Mouse (Mus musculus) CD8-positive naive resting alpha-beta T cell, adult 2 months (primary cell): ENCODE results near the gene Hapln1.

Experiments used
- DNase-seq, 2 experiments: peaks; one replicate each; pipeline ENCODE4 v3.0.0; 2022; ENCODE audit warnings: low read depth in 2 of 2, low spot score in 2 of 2

Hapln1 gene

DNA sequence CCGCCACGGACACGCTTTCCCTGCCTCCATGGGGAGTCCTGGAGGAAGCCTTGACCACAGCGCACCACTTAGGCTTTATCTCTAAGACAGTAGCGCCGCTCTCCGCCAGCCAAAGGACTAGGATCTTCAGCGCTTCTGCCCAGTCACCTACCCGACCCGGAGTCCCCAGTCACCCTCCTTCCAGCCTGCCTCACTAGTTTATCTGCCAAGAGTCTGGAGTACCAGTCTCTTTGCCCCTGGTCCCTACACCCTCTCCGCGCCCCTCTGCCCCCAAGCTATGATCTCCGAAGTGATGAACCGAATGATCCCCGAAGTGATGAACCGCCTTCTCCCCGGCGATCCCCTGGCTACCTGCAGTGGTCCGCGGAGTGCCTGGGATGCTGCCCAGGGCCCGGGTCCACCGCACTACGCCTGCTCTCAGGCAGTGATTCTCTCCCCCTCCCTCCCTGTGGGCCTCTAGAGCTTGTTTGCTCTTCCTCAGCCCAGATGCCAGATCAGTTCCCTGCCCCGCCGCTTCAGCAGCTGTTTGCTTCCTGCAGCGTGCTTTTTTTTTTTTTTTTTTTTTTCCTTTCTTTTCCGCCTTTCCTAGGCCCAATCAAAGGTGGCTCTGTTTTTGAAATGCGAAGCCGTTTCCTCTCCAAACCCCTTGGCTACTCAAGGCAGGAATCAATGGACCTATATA is at the start of gene Hapln1:
Gene Hapln1 (plus strand): TSS at position 592 of the 682 bp plus-strand sequence.
- no peak for DNase-seq

GRCm38 (mm10) chr13:89493169-89493568 is 46.4 kb upstream of the Hapln1 start:
- no peak for DNase-seq

DNA sequence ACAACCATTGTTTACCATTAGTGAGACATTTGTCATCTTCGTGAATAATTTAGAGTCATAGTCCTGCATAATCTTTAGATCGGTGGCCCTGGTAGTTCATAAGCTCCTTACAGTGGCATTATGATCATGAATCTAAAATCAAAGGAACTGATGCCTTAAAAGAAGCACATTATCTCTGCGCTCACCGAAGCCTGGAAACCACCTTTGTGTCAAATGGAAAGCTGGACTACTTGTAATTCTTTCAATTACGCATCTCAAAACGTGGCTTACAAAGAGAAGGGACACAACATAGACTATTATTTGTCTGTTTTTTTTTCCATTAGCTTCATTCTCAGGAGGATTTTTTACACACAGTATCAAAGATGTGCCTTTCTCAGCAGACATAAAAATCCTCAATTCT is 45.9 kb upstream of the Hapln1 start:
- no peak for DNase-seq

DNA sequence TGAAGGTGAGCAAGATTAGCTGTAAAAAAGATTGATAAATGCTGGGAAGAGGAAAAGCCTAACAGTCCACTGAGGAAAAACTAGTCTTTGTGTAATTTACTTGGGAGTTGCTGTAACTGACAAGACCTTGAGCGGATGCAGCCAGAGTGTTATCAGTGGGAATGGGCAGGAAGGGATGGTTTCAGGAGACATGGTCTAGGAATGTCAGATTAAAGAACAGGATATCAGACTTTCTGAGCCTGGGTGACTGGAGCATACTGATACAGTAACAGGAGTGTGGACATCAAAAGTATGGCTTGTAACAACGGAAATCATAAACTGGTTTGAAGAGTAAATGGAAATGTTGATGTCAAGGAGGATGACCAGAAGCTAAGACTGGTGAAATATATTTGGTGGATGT is 43.0 kb upstream of the Hapln1 start:
- no peak for DNase-seq

DNA sequence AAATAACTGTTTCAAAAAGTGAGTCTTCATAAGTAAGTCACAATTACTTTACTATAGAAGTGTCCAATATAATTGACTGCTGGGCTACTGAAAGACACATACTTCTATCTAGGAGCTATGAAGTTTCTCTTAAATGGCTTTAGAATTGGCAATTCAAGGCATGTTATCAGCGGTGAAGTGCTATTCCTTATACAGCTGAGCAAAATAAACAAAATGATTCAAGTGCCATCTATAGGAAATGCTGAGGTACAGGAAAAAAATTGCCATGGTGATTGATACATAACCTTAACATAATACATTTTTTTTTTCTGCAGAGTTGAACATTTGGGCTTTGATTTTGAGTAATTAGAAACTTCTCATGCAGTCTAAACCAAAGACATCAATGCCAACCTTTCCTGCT is 40.2 kb upstream of the Hapln1 start:
- no peak for DNase-seq

GRCm38 (mm10) chr13:89521507-89521908 is 18.1 kb upstream of the Hapln1 start:
- DNase-seq = no peak

DNA sequence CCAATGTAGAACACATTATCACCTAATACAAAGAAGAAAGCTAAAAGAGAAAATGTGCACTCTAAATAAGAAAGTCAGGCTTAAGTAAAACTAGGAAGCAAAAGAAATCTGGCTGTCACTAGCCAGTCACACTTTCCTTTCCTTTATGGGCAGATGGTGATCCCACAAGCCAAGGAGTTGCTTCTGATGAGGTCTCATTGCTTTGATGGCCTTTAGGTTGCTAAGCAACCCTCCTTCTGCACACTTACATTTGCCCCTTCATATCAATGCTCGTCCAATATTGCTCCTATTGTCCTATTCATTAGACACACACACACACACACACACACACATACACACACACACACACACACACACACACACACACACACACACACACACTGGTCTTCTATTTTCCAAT is 10.9 kb upstream of the Hapln1 start:
- DNase-seq = no peak

DNA sequence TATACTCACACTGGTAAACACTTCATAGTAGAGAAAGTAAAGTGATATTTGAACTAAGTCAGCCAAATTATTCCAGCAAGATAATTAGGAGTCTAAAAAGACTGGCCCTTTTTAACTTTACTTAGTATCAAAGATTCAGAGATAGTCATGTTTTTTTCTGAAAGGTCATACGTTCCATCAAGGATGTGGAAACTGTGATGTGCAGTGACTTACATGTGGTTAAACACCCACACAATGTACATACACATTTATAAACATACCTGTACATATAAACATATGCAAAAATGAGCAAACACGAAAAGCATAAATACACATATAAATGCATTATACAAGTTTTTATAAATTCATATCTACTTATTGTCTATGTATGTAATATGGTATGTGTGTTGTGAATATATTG is 9.2 kb upstream of the Hapln1 start:
- no peak for DNase-seq

GRCm38 (mm10) chr13:89539887-89540264 is 280 bp downstream of the Hapln1 start:
- no peak for DNase-seq

- DNase-seq = no peak
These were observed 846 bp downstream of the Hapln1 start for GRCm38 (mm10) chr13:89540301-89540982.

GRCm38 (mm10) chr13:89543003-89543402 is 3.4 kb downstream of the Hapln1 start:
- no peak for DNase-seq

GRCm38 (mm10) chr13:89548203-89548740 is 8.7 kb downstream of the Hapln1 start:
- DNase-seq = no peak

- no peak for DNase-seq
These were observed 9.9 kb downstream of the Hapln1 start for GRCm38 (mm10) chr13:89549507-89549906.

DNA sequence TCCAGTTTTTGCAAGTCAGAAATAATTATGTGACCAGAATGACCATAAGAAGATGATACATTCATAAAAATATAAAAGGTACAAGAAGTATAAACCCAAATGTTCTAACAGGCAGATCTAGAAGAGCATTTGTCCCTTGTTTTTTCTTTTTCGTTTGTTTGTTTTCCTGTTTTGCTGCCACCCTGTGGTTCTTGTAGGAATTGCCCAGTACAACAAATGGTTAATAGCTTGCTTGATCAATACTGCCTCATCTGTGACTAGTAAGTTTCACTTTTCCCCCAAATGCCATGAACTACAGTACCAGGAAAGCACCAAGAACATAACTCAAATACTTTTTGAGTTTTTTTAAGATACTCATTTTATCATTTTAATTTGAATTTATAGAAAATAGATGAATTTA is 11.9 kb downstream of the Hapln1 start:
- no peak for DNase-seq

DNA sequence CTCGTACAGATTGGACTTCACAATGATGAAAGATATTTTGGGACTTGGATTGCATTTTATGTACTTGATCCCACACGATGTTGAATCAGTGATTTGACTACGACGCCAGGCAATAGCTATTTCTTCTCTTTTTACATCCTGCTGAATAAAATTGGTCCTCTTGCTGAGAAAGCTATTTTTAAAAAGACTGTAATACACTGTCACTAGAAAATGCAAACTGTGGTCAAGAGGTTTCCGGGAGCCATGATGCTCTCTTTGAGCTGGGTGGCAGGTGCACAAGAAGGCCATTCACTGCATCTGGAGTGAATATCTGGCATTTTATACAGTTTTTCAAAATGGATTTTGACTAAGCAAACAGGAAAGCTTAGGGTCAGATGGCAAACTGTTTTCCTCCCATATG is 24.9 kb downstream of the Hapln1 start:
- no peak for DNase-seq

DNA sequence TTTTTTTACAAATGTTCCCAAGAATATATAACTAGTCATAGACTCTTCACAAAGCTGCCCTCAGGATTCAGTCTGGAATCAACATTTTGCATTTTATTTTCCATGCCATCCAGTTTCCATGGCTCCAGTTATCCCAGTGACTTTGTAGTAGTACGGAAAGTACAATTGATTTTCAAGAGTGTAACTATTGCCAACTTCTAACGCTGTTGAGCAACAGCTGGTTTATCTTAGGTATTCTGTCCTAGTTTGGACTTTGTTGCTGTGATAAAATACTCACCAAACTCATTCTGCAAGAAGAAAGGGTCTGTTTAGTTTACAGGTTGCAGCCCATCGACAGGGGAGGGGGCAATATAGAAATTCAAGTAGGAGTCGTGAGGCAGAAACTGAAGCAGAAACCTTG is 26.7 kb downstream of the Hapln1 start:
- no peak for DNase-seq

GRCm38 (mm10) chr13:89579115-89579514 is 39.5 kb downstream of the Hapln1 start:
- DNase-seq = no peak

GRCm38 (mm10) chr13:89583138-89583746 is 43.6 kb downstream of the Hapln1 start:
- no peak for DNase-seq

GRCm38 (mm10) chr13:89583747-89584738 is 44.4 kb downstream of the Hapln1 start:
- DNase-seq = no peak

GRCm38 (mm10) chr13:89585144-89585543 is 45.5 kb downstream of the Hapln1 start:
- no peak for DNase-seq

DNA sequence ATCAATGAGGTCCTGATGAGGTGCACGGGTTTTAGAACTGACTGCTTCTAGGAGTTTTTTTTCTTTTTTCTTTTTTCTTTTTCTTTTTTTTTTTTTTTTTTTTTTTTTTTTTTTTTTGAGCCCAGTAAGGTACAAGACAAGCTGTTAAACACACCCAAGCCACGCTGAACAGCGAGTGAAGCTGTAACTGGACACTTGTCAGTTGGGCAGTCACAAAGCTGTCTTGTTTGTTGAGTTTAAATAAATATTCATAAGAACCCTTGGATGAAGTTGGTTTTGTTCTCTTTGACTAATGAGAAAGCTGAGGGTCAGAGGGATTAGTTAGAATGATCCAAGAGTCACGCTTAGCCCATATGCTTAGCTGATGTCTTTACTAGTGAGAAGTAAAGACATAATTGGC is 55.5 kb downstream of the Hapln1 start:
- DNase-seq = no peak
